13 mouse cellular contexts compared by ENCODE assay signal in the genomic region with DNA sequence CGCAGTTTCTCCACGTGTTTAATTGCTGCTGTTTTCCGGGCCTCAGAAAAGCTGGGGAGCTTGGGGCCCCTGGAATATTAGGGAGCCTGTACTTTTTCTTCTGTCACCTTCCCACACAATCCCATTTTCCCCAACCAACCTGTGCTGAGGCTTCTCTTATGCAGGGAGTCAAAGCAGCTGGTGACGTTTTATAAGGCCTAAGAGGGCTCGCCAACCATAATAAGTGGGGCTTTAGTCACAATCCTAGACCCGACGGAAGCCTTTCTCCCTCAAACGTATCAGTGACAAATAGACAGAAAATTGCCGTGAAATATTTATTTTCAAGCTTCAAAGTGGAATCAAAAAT.
DNase-seq lines count a peak whose midpoint lies in the region; ATAC-seq and TF ChIP-seq lines count a peak whose summit lies in the region.
"Had no signal": no experiment of that assay in that cellular context is flagged by ENCODE, and none has a peak within 500 bp of the region (broad histone marks: within the 10 kb centered on the region; RNA-seq: fewer than 3 reads in every experiment).

No protein-coding gene starts in this region.

- TF ChIP-seq CTCF in gastrocnemius, adult 2 months (IDR thresholded peaks at IDR 0.05), result no peak

- H3K9me3 ChIP-seq in kidney, embryonic 16.5 days (ENCODE audit: low read length), result no peaks in the 10 kb centered on the region
- H3K9me3 ChIP-seq in embryonic facial prominence, embryonic 13.5 days, result no peaks in the 10 kb centered on the region
- H3K9me3 ChIP-seq in neural tube, embryonic 12.5 days, result no peaks in the 10 kb centered on the region
- H3K9me3 ChIP-seq: heart, embryonic 12.5 days; megakaryocyte, embryonic 14.5 days had no signal

- peak overlapping the region; percentile 61 for H3K4me3 ChIP-seq in gastrocnemius, adult 2 months
- H3K4me3 ChIP-seq in kidney, embryonic 16.5 days (ENCODE audit: low read length), result peak overlapping the region; percentile 10; the same call in 1 of the 2 replicates
- H3K4me3 ChIP-seq in embryonic facial prominence, embryonic 13.5 days, result peak overlapping the region; percentile 15
- no peak overlapping the region for H3K4me3 ChIP-seq in neural tube, embryonic 12.5 days
- H3K4me3 ChIP-seq: heart, embryonic 12.5 days; megakaryocyte, embryonic 14.5 days had no signal

- 0 out of 2 replicates have a peak overlapping the region, but pooled peaks have one; percentile 14 for H3K9ac ChIP-seq in kidney, embryonic 16.5 days (replicated peaks; ENCODE audit: low read length)
- H3K9ac ChIP-seq in embryonic facial prominence, embryonic 13.5 days, result peak overlapping the region; percentile 44; the same call in 1 of the 2 replicates
- no peak overlapping the region for H3K9ac ChIP-seq in neural tube, embryonic 12.5 days
- H3K9ac ChIP-seq: heart, embryonic 12.5 days; liver, embryonic 14.5 days had no signal

- H3K36me3 ChIP-seq in kidney, embryonic 16.5 days (ENCODE audit: insufficient read depth, low read length), result no peaks in the 10 kb centered on the region
- no peaks in the 10 kb centered on the region for H3K36me3 ChIP-seq in embryonic facial prominence, embryonic 13.5 days
- H3K36me3 ChIP-seq in neural tube, embryonic 12.5 days, result no peaks in the 10 kb centered on the region

- peaks cover 19% of the 10 kb centered on the region for H3K4me1 ChIP-seq in kidney, embryonic 16.5 days (ENCODE audit: insufficient read depth, low read length)
- peaks cover 24% of the 10 kb centered on the region for H3K4me1 ChIP-seq in embryonic facial prominence, embryonic 13.5 days
- peaks cover 17% of the 10 kb centered on the region for H3K4me1 ChIP-seq in neural tube, embryonic 12.5 days

- intact Hi-C loops in gastrocnemius, adult 2 months (cut with DNase I), result loop anchor here (5.0 kb wide), 1 partner anchor 318 kb away; no protein-coding TSS in a partner anchor

- peak overlapping the region; percentile 79 for H3K27ac ChIP-seq in gastrocnemius, adult 2 months
- peak overlapping the region; percentile 72 for H3K27ac ChIP-seq in kidney, embryonic 16.5 days (ENCODE audit: low read length)
- peak overlapping the region; percentile 71; the same call in 1 of the 2 replicates for H3K27ac ChIP-seq in embryonic facial prominence, embryonic 13.5 days
- H3K27ac ChIP-seq in neural tube, embryonic 12.5 days, result no peak overlapping the region
- H3K27ac ChIP-seq: liver, embryonic 14.5 days had no signal

- DNase-seq in gastrocnemius, adult 2 months, result no peak
- no peak for DNase-seq in gastrocnemius, adult 18-20 months (ENCODE audit: low spot score)
- DNase-seq in kidney, adult 9 months, result no peak
- DNase-seq in spleen, postnatal 10 days (ENCODE audit: low spot score in 2 of 2), result no peak
- DNase-seq: adrenal gland, postnatal 10 days; thymus, postnatal 25 days had no signal

- peak overlapping the region; percentile 35 for H3K4me2 ChIP-seq in kidney, embryonic 16.5 days (replicated peaks; ENCODE audit: low read depth, low read length)
- peak overlapping the region; percentile 53 for H3K4me2 ChIP-seq in embryonic facial prominence, embryonic 13.5 days
- H3K4me2 ChIP-seq in neural tube, embryonic 12.5 days (replicated peaks), result peak overlapping the region; percentile 28
- H3K4me2 ChIP-seq: heart, embryonic 12.5 days had no signal

- no peaks in the 10 kb centered on the region for H3K27me3 ChIP-seq in kidney, embryonic 16.5 days (ENCODE audit: insufficient read depth, low read length)
- peaks cover 37% of the 10 kb centered on the region for H3K27me3 ChIP-seq in embryonic facial prominence, embryonic 13.5 days
- no peaks in the 10 kb centered on the region for H3K27me3 ChIP-seq in neural tube, embryonic 12.5 days (replicated peaks)
- H3K27me3 ChIP-seq: heart, embryonic 12.5 days; megakaryocyte, embryonic 14.5 days had no signal

- WGBS in kidney, embryonic 16.5 days, result 26% methylated on average over 9 of the region's 9 CpGs
- WGBS in embryonic facial prominence, embryonic 13.5 days, result 17% methylated on average over 9 of the region's 9 CpGs
- 59% methylated on average over 9 of the region's 9 CpGs for whole genome bisulfite sequencing in neural tube, embryonic 12.5 days

- 0 out of 2 replicates have a peak, but pooled peaks have one; percentile 29 for ATAC-seq in kidney, embryonic 16.5 days (ENCODE audit: low FRiP score, low TSS enrichment)
- no peak for ATAC-seq in embryonic facial prominence, embryonic 13.5 days (ENCODE audit: insufficient number of reproducible peaks, insufficient read depth, low FRiP score, low TSS enrichment, low read depth)
- no peak for ATAC-seq in neural tube, embryonic 12.5 days (ENCODE audit: low FRiP score, low read depth)
- ATAC-seq in megakaryocyte, adult 5-6 weeks (ENCODE audit: poor library complexity, severe bottlenecking), result no peak
